10 mouse cellular contexts compared by ENCODE assay signal in genomic region chr17:6751221-6751859, GRCm38 (mm10). TPM values are rescaled to one million over a fixed set of nuclear protein-coding genes. Genes with fewer than 3 reads are reported as not detected.
DNase-seq lines count a peak whose midpoint lies in the region; ATAC-seq and TF ChIP-seq lines count a peak whose summit lies in the region.
"Had no signal": no experiment of that assay in that cellular context is flagged by ENCODE, and none has a peak within 500 bp of the region (broad histone marks: within the 10 kb centered on the region; RNA-seq: fewer than 3 reads in every experiment).

No protein-coding gene starts in this region.

- H3K4me3 ChIP-seq in kidney, adult 2 months (ENCODE audit: insufficient read depth, low read depth, low read length), result no peak overlapping the region
- no peak overlapping the region for H3K4me3 ChIP-seq in ES-E14 (ENCODE audit: insufficient read depth in 1 of 2, low read depth in 1 of 2, low read length in 2 of 2, poor library complexity in 1 of 2, severe bottlenecking in 1 of 2)
- no peak overlapping the region for H3K4me3 ChIP-seq in lung, embryonic 14.5 days (ENCODE audit: low read depth, low read length)
- H3K4me3 ChIP-seq: hindbrain, embryonic 12.5 days had no signal

- DNase-seq in kidney, adult 2 months, result no peak
- DNase-seq in kidney, adult 9 months, result no peak
- no peak for DNase-seq in ES-E14 (ENCODE audit: low read depth, low spot score)
- DNase-seq in heart, adult 8-10 months (ENCODE audit: low spot score), result peak; percentile 43
- peak; percentile 31 for DNase-seq in lung, embryonic 14.5 days
- DNase-seq in left cerebral cortex, postnatal 4 days, result no peak
- DNase-seq in left cerebral cortex, adult 11 months (ENCODE audit: low spot score), result no peak
- DNase-seq in layer of hippocampus, adult 9-10 months (ENCODE audit: low spot score), result no peak
- DNase-seq: embryo, embryonic 11 days had no signal

- H3K4me1 ChIP-seq in kidney, adult 2 months (ENCODE audit: control insufficient read depth, insufficient read depth, low read length), result peaks cover 50% of the 10 kb centered on the region
- H3K4me1 ChIP-seq in ES-E14 (ENCODE audit: control insufficient read depth in 2 of 2, insufficient read depth in 2 of 2, low read length in 2 of 2, poor library complexity in 1 of 2), result no peaks in the 10 kb centered on the region; a peak in 1 of 4 replicates
- no peaks in the 10 kb centered on the region; the same call in 1 of the 2 replicates for H3K4me1 ChIP-seq in lung, embryonic 14.5 days (ENCODE audit: insufficient read depth)

- no peak for ATAC-seq in lung, embryonic 14.5 days (ENCODE audit: insufficient read depth)

- peaks cover 43% of the 10 kb centered on the region for H3K9me3 ChIP-seq in ES-E14 (ENCODE audit: control insufficient read depth, insufficient read depth, low read depth, low read length)
- no peaks in the 10 kb centered on the region for H3K9me3 ChIP-seq in lung, embryonic 14.5 days (ENCODE audit: low read depth, low read length)
- H3K9me3 ChIP-seq: hindbrain, embryonic 12.5 days had no signal

- no peak overlapping the region for H3K4me2 ChIP-seq in lung, embryonic 14.5 days
- H3K4me2 ChIP-seq: hindbrain, embryonic 12.5 days had no signal

- in situ Hi-C loops in ES-E14 (cut with MboI; ENCODE audit: low sequenced_read_pairs in 2 of 2, unreplicated experiment in 2 of 2), result no loop called here

- intact Hi-C loops in left cerebral cortex, postnatal 4 days (cut with DNase I), result no loop called here

- no peak overlapping the region for H3K9ac ChIP-seq in ES-E14 (ENCODE audit: insufficient read depth, low read depth, low read length, poor library complexity, severe bottlenecking)
- H3K9ac ChIP-seq in lung, embryonic 14.5 days, result no peak overlapping the region
- H3K9ac ChIP-seq: hindbrain, embryonic 12.5 days had no signal

- WGBS in kidney, adult 2 months, result 54% methylated on average over 11 of the region's 11 CpGs
- 65% methylated on average over 11 of the region's 11 CpGs for WGBS in lung, embryonic 14.5 days

- no peak for TF ChIP-seq POLR2A in kidney, adult 2 months (IDR thresholded peaks at IDR 0.05; ENCODE audit: low read depth, low read length)

- peak overlapping the region; percentile 11; the same call in 1 of the 2 replicates for H3K27ac ChIP-seq in kidney, adult 2 months (ENCODE audit: insufficient read depth, low read depth, low read length)
- peak overlapping the region; percentile 63; the same call in 1 of the 2 replicates for H3K27ac ChIP-seq in ES-E14 (ENCODE audit: insufficient read depth, low read depth, low read length, poor library complexity, severe bottlenecking)
- peak overlapping the region; percentile 1; the same call in 1 of the 2 replicates for H3K27ac ChIP-seq in lung, embryonic 14.5 days (ENCODE audit: low read depth)

- H3K27me3 ChIP-seq in kidney, adult 2 months (replicated peaks; ENCODE audit: control insufficient read depth, insufficient read depth, low read length), result no peaks in the 10 kb centered on the region
- H3K27me3 ChIP-seq in lung, embryonic 14.5 days (ENCODE audit: insufficient read depth, low read length), result no peaks in the 10 kb centered on the region
- H3K27me3 ChIP-seq: hindbrain, embryonic 12.5 days had no signal

- TF ChIP-seq CTCF in kidney, adult 2 months (conservative IDR thresholded peaks at IDR 0.05; ENCODE audit: insufficient read depth, insufficient read length, low read depth, low read length), result no peak
- no peak for TF ChIP-seq CTCF in lung, embryonic 14.5 days (IDR thresholded peaks at IDR 0.05; ENCODE audit: low read depth)

- peaks cover 13% of the 10 kb centered on the region for H3K36me3 ChIP-seq in kidney, adult 2 months (ENCODE audit: control insufficient read depth, insufficient read depth, low read length)
- H3K36me3 ChIP-seq in ES-E14 (ENCODE audit: control insufficient read depth, insufficient read depth, low read length, poor library complexity, severe bottlenecking), result peaks cover 93% of the 10 kb centered on the region
- peaks cover 60% of the 10 kb centered on the region for H3K36me3 ChIP-seq in lung, embryonic 14.5 days (ENCODE audit: insufficient read depth)
- H3K36me3 ChIP-seq: hindbrain, embryonic 12.5 days had no signal

TF ChIP-seq in ES-E14, 5 proteins besides CTCF, POLR2A, EP300 and RAD21:
- TF ChIP-seq ZNF384 (IDR thresholded peaks at IDR 0.05; ENCODE audit: low read depth, low read length) (no peak), MAFK (IDR thresholded peaks at IDR 0.05; ENCODE audit: insufficient read depth, low read depth, low read length) (no peak), HCFC1 (IDR thresholded peaks at IDR 0.05; ENCODE audit: borderline replicate concordance, insufficient read depth, low read length) (no peak), CHD2 (IDR thresholded peaks at IDR 0.05; ENCODE audit: low read depth, low read length) (no peak), ZC3H11A (IDR thresholded peaks at IDR 0.05; ENCODE audit: borderline replicate concordance, low read depth, low read length) (no peak)
TF ChIP-seq in ES-E14: peak in this region for 0.

RNA-seq across cellular contexts. Expression of gene Ezr, which starts 31.2 kb away (rescaled TPM):
- 129 and 152 TPM in 2 replicates for polyA plus RNA-seq in kidney, adult 2 months (2012; rRNA removed)
- total RNA-seq in ES-E14 (2012; rRNA removed), result 131 and 180 TPM in 2 replicates
- total RNA-seq in heart, adult 8-10 months (2022), result 10 to 100 TPM; 29.1 to 38.7 (median 33.9) TPM
- 97.1 and 97.3 TPM in 2 replicates for polyA plus RNA-seq in lung, embryonic 14.5 days (2014; fragmentation: Nextera tagmentation; extraction: Ambion mirVana)
- total RNA-seq in left cerebral cortex, postnatal 4 days (2021), result 10 to 100 TPM; 17.4 to 19.9 TPM

Comparison
In these comparisons a context has a peak if more than half of its experiments do, and no peak if none do; other contexts are left out.
1. DNase-seq: peak in heart, adult 8-10 months (single experiment) and lung, embryonic 14.5 days (single experiment); none in kidney, adult 2 months (single experiment), kidney, adult 9 months (single experiment), ES-E14 (single experiment), left cerebral cortex, postnatal 4 days (single experiment), left cerebral cortex, adult 11 months (single experiment) and layer of hippocampus, adult 9-10 months (single experiment).
2. H3K27ac ChIP-seq: peak in every context shown above with its lines; median percentile 63 in ES-E14; 11 in kidney, adult 2 months; 1 in lung, embryonic 14.5 days.